8 mouse cellular contexts compared by ENCODE assay signal in genomic region chr12:113163561-113164006, GRCm38 (mm10). TPM values are rescaled to one million over a fixed set of nuclear protein-coding genes. Genes with fewer than 3 reads are reported as not detected.
DNase-seq lines count a peak whose midpoint lies in the region; ATAC-seq lines count a peak whose summit lies in the region.
"Had no signal": no experiment of that assay in that cellular context is flagged by ENCODE, and none has a peak within 500 bp of the region (broad histone marks: within the 10 kb centered on the region; RNA-seq: fewer than 3 reads in every experiment).

No protein-coding gene starts in this region.

- H3K4me2 ChIP-seq in limb, embryonic 12.5 days = no peak overlapping the region
- H3K4me2 ChIP-seq in embryonic facial prominence, embryonic 13.5 days = no peak overlapping the region
- H3K4me2 ChIP-seq in hindbrain, embryonic 11.5 days (replicated peaks; ENCODE audit: low read depth, low read length) = no peak overlapping the region

- 89% methylated on average over 11 of the region's 11 CpGs for WGBS in limb, embryonic 12.5 days
- 91% methylated on average over 11 of the region's 11 CpGs for WGBS in limb, embryonic 10.5 days
- WGBS in embryonic facial prominence, embryonic 13.5 days = 24% methylated on average over 11 of the region's 11 CpGs
- 76% methylated on average over 11 of the region's 11 CpGs for WGBS in hindbrain, embryonic 11.5 days

- no peak for ATAC-seq in limb, embryonic 12.5 days (ENCODE audit: insufficient number of reproducible peaks, insufficient read depth, low FRiP score, low TSS enrichment, low read depth)
- no peak; the same call in 1 of the 2 replicates for ATAC-seq in embryonic facial prominence, embryonic 13.5 days (ENCODE audit: insufficient number of reproducible peaks, insufficient read depth, low FRiP score, low TSS enrichment, low read depth)
- peak; percentile 51; the same call in 1 of the 2 replicates for ATAC-seq in hindbrain, embryonic 11.5 days (ENCODE audit: low FRiP score)

- H3K9me3 ChIP-seq in limb, embryonic 12.5 days = no peaks in the 10 kb centered on the region
- H3K9me3 ChIP-seq in limb, embryonic 10.5 days (replicated peaks) = no peaks in the 10 kb centered on the region
- no peaks in the 10 kb centered on the region for H3K9me3 ChIP-seq in embryonic facial prominence, embryonic 13.5 days
- H3K9me3 ChIP-seq in hindbrain, embryonic 11.5 days (ENCODE audit: control insufficient read depth, low read length) = no peaks in the 10 kb centered on the region

- H3K9ac ChIP-seq in limb, embryonic 12.5 days (replicated peaks) = no peak overlapping the region
- H3K9ac ChIP-seq in embryonic facial prominence, embryonic 13.5 days = peak overlapping the region; percentile 52; the same call in 1 of the 2 replicates
- H3K9ac ChIP-seq in hindbrain, embryonic 11.5 days (ENCODE audit: low read depth, low read length) = no peak overlapping the region

- H3K4me1 ChIP-seq in limb, embryonic 12.5 days (replicated peaks) = no peaks in the 10 kb centered on the region
- H3K4me1 ChIP-seq in limb, embryonic 10.5 days = no peaks in the 10 kb centered on the region
- peaks cover 20% of the 10 kb centered on the region for H3K4me1 ChIP-seq in embryonic facial prominence, embryonic 13.5 days
- H3K4me1 ChIP-seq in hindbrain, embryonic 11.5 days (replicated peaks; ENCODE audit: control insufficient read depth, insufficient read depth, low read length) = no peaks in the 10 kb centered on the region

- no peaks in the 10 kb centered on the region; the same call in 1 of the 2 replicates for H3K27me3 ChIP-seq in limb, embryonic 12.5 days
- H3K27me3 ChIP-seq in limb, embryonic 10.5 days (ENCODE audit: low read depth, poor library complexity, severe bottlenecking) = no peaks in the 10 kb centered on the region
- no peaks in the 10 kb centered on the region for H3K27me3 ChIP-seq in embryonic facial prominence, embryonic 13.5 days
- H3K27me3 ChIP-seq in hindbrain, embryonic 11.5 days (ENCODE audit: control insufficient read depth, insufficient read depth, low read length) = no peaks in the 10 kb centered on the region

- no peak for DNase-seq in limb, embryonic 10.5 days (ENCODE audit: low spot score)
- DNase-seq in hindbrain, embryonic 11.5 days (ENCODE audit: low spot score) = no peak
- DNase-seq in naive thymus-derived CD4-positive, alpha-beta T cell, adult 2 months (ENCODE audit: low read depth) = peak; percentile 29
- no peak for DNase-seq in urinary bladder, postnatal 14 days (ENCODE audit: low spot score)
- no peak for DNase-seq in natural killer cell, adult 2 months (ENCODE audit: low spot score in 2 of 2)
- DNase-seq: lung, postnatal 10 days had no signal

- peaks cover 36% of the 10 kb centered on the region for H3K36me3 ChIP-seq in limb, embryonic 12.5 days
- peaks cover 56% of the 10 kb centered on the region for H3K36me3 ChIP-seq in limb, embryonic 10.5 days
- peaks cover 38% of the 10 kb centered on the region for H3K36me3 ChIP-seq in embryonic facial prominence, embryonic 13.5 days
- no peaks in the 10 kb centered on the region for H3K36me3 ChIP-seq in hindbrain, embryonic 11.5 days (ENCODE audit: control insufficient read depth, insufficient read depth, low read length)

- peak overlapping the region; percentile 5; the same call in 1 of the 2 replicates for H3K27ac ChIP-seq in limb, embryonic 12.5 days
- no peak overlapping the region for H3K27ac ChIP-seq in limb, embryonic 10.5 days
- peak overlapping the region; percentile 77 for H3K27ac ChIP-seq in embryonic facial prominence, embryonic 13.5 days
- peak overlapping the region; percentile 4; the same call in 1 of the 2 replicates for H3K27ac ChIP-seq in hindbrain, embryonic 11.5 days (ENCODE audit: low read depth, low read length)

- H3K4me3 ChIP-seq in limb, embryonic 12.5 days (replicated peaks) = no peak overlapping the region
- no peak overlapping the region for H3K4me3 ChIP-seq in limb, embryonic 10.5 days
- no peak overlapping the region for H3K4me3 ChIP-seq in embryonic facial prominence, embryonic 13.5 days
- no peak overlapping the region for H3K4me3 ChIP-seq in hindbrain, embryonic 11.5 days (ENCODE audit: low read depth, low read length)

RNA-seq across cellular contexts. Expression of gene Tedc1, which starts 7.4 kb away (rescaled TPM):
- 44.1 and 44.6 TPM in 2 replicates for polyA plus RNA-seq in limb, embryonic 12.5 days (2016; fragmentation: Nextera tagmentation; extraction: Ambion mirVana)
- polyA plus RNA-seq in limb, embryonic 10.5 days (2016; fragmentation: Nextera tagmentation; extraction: Ambion mirVana) = 49.4 and 60.2 TPM in 2 replicates
- 32.0 and 33.9 TPM in 2 replicates for polyA plus RNA-seq in embryonic facial prominence, embryonic 13.5 days (2015; fragmentation: Nextera tagmentation; extraction: Ambion mirVana)
- polyA plus RNA-seq in hindbrain, embryonic 11.5 days (2014; fragmentation: Nextera tagmentation; extraction: Ambion mirVana) = 28.8 and 31.4 TPM in 2 replicates

RNA-seq across cellular contexts. Expression of gene Crip1, which starts 17.5 kb away (rescaled TPM):
- 71.0 and 73.2 TPM in 2 replicates for polyA plus RNA-seq in limb, embryonic 12.5 days (2016; fragmentation: Nextera tagmentation; extraction: Ambion mirVana)
- 48.7 and 61.0 TPM in 2 replicates for polyA plus RNA-seq in limb, embryonic 10.5 days (2016; fragmentation: Nextera tagmentation; extraction: Ambion mirVana)
- polyA plus RNA-seq in embryonic facial prominence, embryonic 13.5 days (2015; fragmentation: Nextera tagmentation; extraction: Ambion mirVana) = 224 and 230 TPM in 2 replicates
- 76.0 and 84.7 TPM in 2 replicates for polyA plus RNA-seq in hindbrain, embryonic 11.5 days (2014; fragmentation: Nextera tagmentation; extraction: Ambion mirVana)

RNA-seq across cellular contexts. Expression of gene Tmem121, which starts 22.1 kb away (rescaled TPM):
- 17.5 and 18.7 TPM in 2 replicates for polyA plus RNA-seq in limb, embryonic 12.5 days (2016; fragmentation: Nextera tagmentation; extraction: Ambion mirVana)
- 12.3 and 15.7 TPM in 2 replicates for polyA plus RNA-seq in limb, embryonic 10.5 days (2016; fragmentation: Nextera tagmentation; extraction: Ambion mirVana)
- 16.6 and 18.0 TPM in 2 replicates for polyA plus RNA-seq in embryonic facial prominence, embryonic 13.5 days (2015; fragmentation: Nextera tagmentation; extraction: Ambion mirVana)
- 8.9 and 10.8 TPM in 2 replicates for polyA plus RNA-seq in hindbrain, embryonic 11.5 days (2014; fragmentation: Nextera tagmentation; extraction: Ambion mirVana)

RNA-seq across cellular contexts. Expression of gene Crip2, which starts 23.5 kb away (rescaled TPM):
- 51.4 and 53.7 TPM in 2 replicates for polyA plus RNA-seq in limb, embryonic 12.5 days (2016; fragmentation: Nextera tagmentation; extraction: Ambion mirVana)
- 58.8 and 63.8 TPM in 2 replicates for polyA plus RNA-seq in limb, embryonic 10.5 days (2016; fragmentation: Nextera tagmentation; extraction: Ambion mirVana)
- 63.4 and 72.3 TPM in 2 replicates for polyA plus RNA-seq in embryonic facial prominence, embryonic 13.5 days (2015; fragmentation: Nextera tagmentation; extraction: Ambion mirVana)
- 208 TPM in 2 replicates for polyA plus RNA-seq in hindbrain, embryonic 11.5 days (2014; fragmentation: Nextera tagmentation; extraction: Ambion mirVana)
